Mouse (Mus musculus) right cerebral cortex, adult 2 months (tissue): ENCODE data around the gene Urad.

Source experiments
- DNase-seq, 2 experiments: peaks; one replicate each; pipeline ENCODE4 v3.0.0; 2021 to 2022; ENCODE audit warnings: low spot score in 2 of 2

Gene Urad

DNA sequence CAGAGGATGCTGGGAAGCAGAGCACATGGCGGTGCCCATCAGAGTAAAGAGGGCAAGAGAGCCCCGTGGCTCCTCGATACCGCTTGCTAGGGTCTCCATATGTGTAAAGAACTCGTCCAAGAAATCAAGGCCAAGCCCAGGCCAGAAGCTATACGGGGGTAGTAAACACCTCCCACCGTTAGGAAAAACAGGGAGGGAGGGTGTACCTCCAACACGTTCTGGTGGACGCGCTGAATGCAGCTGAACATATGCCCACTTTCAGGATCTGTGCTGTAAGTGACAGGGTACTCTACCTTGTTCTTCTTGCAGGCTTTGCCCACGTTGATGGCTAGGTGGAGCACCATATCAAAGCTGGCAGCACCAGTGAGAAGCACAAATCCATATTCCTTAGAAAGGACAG lies 3.7 kb upstream of the Urad start:
- DNase-seq, result no peak

DNA sequence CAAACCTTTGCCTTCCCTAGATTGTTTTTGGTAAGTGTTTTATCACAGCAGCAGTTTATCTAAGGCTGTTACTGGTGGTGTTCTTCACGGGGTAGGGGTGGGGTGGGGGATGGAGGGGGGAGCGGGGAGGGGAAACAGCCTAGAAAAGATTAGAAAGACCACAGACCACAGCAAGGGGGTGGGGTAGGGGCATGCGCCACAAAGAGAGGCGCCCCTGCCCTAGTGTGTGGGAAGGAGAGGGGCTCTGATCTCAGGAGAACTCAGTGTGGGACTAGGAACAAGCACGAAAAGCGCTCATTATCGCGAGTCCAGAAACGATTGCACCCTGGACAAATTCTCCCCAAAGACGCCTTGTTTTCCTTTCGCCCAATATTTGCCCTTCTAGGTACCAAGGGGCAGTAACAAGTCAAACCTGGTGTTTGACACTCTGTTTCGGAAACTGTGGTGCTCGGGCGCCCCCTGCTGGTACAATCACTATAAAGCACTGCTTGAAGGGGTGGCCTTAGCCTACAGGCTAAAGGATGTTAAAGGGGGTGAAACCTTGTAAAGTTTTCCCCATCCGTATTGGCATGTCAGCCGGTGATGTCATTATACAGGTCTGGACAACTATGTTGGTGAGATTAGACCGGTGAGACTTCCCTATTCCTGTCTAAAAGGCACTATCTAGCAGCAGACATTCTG lies 1.1 kb upstream of the Urad start:
- DNase-seq, result peak; percentile 68 to 73

DNA sequence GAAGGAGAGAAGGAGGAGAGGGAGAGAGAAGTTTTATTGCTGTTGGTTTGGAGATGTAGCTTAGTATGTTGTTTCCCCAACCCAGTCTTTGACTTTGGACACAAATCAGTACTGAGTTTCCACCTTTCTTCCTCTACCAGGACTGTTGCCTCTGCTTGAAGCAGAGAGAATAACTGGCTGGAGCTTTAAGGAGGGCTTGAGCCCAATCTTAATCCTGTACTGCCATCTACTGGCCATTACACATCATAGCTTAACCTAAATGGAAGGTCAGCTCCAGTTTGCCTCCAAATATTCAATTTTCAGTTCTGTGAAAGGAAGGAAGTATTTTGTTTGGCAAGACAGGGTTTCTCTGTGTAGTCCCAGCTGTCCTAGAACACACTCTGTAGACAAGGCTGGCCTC lies 2.6 kb downstream of the Urad start:
- DNase-seq, result no peak

DNA sequence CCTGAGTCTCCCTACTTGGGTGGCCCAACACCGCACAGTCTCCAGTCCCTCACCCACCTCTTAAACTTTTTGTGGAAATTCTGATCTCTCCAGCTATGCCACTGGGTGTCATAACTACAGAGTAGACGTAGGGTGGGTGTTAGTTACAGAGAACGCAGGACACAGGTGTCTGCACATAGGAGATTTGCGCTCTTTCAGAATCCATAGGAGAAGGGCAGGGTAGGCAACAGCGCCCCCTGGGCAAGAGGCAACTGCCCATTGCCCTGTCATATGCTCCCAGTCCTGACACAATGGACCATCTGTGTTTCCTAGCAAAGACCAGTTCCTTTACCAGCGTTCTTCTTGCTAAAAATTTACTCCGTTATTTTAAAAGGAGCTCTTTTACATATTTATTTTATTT lies 4.2 kb downstream of the Urad start:
- DNase-seq, result no peak

DNA sequence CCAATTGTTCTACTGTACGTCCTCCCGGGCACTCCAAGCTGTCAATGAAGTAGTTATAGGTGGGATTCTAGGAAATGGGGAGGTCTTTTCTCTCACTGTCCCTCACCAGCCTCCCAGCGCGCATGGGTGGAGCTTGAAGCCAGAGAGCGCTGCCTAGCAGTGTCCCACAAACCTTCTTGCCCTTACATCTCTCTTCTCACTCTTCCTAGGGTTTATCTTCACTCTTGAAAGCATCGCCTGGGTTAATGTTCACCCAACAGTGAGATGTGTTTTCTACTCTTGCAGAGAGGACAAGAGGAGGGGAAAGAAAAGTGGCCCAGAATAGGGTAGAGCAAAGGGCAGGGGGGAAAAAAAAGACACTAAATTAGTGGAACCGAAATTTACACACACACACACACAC lies 4.9 kb downstream of the Urad start:
- DNase-seq, result no peak

DNA sequence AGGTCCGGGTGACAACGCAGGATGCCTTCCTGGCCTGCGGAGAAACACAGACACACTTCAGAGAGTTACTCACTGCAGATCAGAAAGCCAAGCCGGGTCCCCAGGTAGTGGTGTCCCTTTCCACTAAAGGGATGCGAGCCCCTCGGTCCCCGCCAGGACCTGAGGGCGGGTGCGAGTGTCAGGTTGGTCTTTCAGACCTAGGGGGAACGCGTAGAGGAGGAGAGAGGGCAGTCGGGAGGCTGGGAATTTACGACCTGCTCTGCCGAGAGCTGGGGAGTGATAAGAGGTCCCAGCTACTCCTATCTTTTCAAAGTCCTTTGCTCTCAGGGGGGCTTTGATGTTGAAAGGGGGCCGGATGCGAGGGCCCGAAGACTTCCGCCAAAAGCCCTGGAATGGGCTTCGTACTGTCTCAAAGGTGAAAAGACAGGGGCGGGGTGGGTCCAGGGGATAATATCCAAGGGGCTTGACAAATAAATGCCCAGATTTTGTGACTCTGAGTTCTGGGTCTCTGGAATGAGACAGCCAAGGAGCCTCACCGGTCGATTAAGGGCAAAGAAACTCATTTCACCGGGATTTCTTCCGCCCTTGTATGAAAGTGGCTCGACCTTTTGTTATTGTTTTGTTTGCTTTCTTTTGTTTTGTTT lies 6.7 kb downstream of the Urad start:
- DNase-seq, result no peak

DNA sequence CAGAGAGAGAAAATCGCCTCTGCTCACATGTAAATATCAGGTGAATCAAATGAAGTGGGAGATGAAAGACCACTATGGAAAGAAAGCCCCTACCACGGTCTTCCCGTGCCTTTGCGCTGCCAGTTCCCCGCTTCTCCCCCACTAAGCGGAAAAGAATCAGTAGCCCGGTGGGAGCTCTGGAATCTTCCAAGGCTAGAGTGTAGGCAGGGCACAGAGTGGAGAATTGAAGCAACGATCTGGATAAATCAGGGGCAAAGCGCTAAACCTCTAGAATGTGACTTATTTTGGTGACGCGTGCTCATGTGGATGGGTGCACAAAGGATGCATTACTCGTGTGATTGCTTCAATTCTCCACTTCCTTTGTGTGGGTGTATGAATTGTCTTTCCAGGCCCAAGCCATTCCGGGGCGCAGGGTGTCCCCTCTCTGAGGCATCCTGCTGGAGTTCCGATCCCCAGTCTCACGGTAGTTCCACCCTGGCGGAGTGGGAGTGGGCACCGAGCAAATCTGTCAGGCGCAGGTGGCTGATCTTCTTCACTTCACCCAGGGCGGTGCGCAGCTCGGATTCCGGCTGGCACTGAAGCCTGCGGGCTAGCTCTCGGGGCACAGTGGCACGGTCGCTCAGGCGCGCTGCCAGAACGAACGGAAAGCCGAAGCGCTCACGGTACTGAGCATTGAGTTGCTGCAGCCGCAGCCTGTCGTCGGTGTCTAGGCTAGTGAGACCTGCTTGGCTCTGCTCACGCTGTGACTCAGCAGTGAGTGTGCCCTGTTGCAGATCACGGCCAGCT lies 7.4 kb downstream of the Urad start:
- no peak for DNase-seq

DNA sequence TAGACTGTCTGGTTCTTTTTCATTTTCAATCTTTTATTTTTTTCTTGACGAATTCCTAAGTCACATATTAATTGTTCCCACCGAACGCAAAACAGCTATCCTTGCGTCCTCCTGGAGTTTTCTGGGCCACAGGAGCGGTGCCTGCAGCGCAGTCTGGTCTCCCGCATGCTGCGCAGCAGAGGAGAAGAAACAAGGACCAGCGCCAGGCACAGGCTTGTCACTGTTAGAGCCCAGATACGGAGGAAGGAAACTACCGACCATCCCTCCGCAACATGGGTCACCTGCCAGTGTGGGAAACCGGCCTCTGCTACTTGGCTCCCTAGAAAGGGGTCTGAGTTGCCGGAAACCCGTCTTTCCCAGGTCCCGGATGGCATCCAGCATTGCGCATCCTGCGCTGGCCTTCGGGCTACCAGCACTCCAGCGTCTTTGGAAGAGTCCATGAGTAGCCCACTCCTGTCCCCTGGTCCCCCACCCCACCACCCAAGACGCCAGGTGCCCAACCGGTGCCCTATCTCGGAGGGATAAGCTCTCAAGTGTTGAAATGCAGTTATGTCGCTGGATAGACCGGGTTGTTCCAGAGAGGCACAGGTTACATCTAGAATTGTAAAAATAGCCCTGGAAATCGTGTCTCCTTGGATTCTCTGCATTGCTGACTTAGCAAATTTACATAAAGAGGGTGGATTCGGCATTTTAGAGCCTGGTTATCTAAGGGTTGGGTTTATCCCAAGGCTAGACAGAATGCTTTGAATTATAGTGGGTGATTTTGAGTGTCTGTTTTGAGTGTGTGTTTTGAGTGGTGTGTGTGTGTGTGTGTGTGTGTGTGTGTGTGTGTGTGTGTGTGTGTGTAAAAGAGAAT lies 9.2 kb downstream of the Urad start:
- DNase-seq, result no peak

DNA sequence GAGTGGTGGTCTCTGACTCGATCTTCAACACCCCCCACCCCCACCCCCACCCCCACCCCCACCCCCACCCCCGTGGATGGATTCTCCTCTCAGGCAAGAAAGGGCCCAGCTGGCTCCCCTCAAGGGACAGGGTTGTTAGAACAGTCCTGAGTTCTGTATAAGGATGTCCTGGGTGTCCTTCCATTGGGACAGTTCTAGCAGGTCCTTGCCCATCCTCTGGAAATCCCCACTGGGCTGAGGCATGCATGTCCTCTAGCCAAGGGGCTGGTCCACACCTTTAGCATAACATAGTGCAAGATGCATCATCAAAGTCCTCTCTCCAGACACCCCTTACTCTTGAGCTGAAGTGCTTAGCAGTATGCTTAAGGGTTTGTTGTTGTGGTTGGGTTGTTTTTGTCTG lies 12.5 kb downstream of the Urad start:
- DNase-seq, result no peak

DNA sequence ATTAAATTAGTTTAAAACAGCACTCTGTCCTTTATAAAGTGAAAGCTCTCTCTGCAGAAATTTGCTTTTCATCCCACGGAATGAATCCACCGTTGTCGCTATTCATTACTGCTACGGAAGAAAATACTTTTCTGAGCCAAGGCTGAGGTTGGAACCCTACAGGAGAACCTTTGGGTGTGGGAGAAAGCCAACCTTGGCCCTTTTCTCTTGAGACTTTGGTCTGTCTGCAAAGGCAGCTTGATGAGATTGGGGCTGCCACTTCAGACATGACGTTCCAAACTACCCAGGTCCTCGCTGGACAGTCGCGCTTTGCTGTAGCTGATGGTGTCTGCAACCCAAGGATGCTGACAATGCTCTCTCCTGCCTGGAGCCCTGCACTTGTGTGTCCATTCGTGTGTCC lies 13.8 kb downstream of the Urad start:
- no peak for DNase-seq

DNA sequence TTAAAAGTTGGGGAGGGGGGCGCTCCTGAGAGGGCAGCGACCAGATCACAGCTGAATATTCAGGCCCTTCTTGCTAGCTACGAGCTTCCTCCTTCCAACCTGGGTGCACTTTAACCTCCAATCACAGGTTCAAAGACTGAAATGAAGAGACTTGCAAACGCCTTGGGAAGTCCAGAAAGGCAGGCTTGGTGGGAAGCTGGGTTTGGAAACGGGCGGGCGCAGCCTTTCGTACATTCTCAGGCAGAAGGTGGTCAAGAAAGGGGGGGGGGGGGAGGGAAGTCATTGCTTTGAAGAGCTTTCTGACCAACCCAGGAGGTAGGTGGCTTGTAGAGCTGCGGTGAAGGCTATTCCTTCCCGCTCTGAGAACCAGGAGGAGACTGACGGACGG lies 14.8 kb downstream of the Urad start:
- no peak for DNase-seq

DNA sequence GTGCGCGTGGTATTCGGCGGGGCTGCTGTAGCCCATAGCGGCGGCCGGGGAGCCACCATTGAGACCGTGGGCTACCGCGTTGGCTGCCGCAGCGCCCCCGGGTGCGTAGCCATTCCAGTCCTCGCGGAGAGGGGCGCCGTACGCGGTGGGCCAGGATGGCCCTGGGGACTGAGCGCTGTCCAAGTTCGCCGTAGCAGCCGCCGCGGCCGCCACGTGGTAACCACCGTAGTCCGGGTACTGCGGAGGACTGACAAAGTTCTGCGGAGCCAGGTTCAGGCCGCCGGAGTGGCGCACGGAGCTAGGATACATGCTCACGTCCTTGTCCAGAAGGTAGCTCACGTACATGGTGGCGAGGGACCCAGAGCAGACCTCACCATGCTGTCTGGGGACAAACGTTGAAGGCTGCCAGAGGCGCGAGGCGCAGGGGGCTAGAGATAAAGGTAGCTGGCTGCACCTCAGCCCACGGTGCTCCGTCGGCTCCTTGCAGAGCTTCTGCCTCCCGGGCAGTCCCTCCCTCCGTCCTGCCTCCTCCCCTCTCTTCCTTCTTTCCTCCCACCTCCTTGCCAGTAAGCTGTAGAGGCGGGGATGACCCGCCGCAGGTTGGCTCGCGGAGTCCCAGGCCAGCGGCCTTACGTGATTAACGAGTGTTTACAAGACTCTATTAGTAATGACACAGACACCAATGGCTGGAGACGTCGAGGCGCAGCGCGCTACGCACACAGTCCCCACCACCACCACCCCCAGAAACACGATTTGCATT lies 15.4 kb downstream of the Urad start, which contains the start of gene Cdx2:
TSS of gene Cdx2 (minus strand) at position 633 of the 760 bp plus-strand sequence.
- no peak for DNase-seq

DNA sequence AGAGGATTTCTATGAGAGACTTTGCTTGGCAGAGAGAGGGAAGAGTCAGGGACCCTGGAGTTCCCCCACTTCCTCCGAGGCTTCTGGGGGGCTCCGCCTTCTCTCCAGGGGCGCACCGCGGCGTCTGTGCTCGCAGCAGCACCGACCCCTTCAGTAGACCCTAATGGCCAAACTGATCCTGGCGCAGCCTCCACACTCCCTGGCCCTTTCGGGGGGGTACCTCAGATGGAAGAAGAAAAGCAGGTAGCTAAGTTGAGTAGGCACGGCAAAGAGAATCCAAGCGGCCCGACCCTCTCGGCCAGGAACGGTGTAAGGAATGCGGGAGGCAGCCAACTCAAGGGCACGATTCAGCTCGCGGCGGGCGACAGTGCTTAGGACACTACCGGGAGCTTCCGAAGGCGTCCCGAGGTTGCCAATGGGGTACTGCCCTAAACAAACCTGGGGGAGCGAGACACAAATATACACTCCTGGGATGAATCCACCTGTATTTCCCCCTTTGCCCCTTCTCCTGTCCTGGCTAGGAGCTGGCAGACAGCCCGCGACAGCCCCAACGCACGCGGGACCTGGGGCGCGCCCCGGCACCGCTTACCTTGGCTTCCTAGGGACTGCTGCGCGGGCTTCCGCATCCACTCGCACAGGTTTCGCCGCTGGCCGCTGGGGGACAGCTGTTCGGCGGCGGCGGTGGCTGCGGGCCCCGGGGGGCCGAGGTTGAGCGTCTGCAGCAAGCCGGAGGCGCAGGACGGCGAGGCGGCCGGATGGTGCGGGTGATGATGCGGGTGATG lies 16.2 kb downstream of the Urad start:
- DNase-seq, result no peak

DNA sequence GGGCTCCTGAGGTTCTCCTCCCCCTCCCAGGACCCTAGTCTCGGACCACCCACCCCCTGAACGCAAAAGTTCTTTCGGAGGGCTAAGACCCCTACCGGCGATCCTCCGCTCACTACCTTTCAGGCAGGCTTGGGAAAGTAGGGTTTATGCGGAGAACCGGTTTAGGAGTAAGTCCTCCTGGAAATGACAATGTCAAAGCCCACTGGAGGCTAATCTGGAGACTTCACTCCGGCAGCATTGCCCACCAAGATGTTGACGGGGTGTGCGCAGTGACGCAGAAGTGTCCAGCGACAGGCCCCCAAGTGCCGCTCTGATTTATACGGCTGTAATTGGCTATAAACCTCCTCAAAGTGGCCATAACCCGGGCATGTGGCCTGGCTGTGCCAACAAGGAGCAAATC lies 17.1 kb downstream of the Urad start:
- no peak for DNase-seq

DNA sequence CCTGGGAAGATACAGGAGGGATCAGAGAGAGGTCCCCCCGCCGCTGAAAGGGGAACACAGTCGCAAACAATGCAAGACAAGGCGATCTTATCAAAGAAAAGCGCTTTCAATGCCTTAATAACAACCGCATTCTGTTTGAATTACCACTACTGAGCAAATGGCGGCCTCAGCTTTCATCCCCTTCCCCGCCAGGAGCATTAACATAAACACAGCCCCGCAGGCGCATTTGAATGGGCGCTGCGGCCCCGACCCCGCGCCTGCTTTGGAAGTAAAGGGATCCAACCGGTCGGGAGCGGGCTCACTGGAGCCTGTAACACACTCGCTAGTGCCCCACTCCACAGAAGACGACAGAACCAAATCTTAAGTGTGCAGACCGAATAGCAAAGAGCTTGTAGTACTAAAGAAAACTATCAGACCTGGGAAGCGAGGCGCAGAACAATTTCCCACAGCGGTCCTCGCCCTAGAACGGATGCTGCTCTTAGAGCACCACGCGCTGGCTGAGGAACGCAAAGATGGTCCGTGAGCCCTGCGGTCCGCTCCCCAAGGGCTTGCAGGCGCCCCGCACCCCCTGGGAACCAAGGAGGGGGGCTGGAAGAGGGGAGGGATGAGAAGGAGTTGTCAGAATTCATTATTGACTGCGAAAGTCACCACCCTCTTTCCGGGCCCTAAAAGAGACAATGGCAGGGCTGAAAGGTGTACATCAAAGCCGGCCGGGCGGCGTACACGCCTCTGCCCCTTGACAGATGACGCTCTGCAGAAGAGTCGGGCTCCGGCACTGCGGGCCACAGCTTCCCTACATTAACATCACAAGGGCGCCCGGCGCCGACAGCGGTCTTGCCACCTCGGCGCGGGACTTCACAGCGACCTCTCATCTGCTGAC lies 17.7 kb downstream of the Urad start:
- DNase-seq, result no peak

DNA sequence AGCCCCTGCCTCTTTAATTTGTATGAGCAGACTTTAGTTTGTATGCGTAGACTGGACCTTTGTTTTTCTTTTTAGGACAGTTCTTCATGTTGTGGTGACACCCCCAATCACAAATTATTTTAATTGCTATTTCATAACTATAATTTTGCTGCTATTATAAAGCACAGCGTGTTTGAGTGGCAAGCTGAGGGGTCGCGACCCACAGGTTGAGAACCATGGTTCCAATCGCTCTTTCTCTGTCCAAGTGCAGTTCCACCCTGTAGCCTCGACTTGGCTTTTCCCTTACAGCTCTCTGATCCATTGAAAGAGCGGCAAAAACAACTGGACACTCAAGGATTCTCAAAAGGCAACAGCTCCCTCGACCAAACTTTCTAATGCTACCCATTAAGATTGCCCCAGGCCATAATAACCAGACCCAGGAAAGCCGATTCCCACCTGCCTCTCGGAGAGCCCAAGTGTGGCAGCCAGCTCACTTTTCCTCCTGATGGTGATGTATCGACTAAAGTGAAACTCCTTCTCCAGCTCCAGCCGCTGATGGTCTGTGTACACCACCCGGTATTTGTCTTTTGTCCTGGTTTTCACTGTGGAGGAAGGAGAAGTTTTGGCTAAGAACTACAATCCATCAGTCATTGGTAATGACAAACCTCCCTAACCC lies 19.4 kb downstream of the Urad start:
- DNase-seq, result no peak

DNA sequence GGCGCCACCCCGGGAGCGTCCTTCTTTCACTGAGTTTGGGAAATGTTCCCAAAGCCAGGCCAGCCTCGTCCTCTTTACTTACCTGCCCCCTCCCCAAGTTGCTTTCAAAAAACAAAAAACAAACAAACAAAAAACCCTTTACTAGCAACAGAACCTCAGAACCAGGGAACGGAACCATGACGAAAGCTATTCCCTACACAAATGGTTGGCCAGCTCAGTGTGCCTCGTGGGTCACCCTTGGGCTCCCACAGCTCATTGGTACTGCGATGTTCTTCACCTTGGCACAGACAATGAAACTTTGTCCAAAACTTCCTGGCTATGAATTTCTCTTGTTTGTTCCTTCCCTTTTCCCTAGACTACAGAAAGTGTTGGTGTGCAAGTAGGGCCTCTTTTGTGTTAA lies 20.1 kb downstream of the Urad start:
- DNase-seq, result no peak

DNA sequence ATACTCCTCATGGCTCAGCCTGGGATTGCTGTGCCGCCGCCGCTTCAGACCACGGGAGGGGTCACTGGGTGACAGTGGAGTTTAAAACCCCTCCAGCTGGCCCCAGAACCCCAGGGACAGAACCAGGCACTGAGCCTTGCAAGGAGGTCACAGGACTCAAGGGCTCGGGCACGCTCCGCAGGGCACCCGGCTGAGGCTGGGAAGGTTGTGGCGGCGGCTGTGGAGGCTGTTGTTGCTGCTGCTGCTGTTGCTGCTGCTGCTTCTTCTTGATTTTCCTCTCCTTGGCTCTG lies 20.5 kb downstream of the Urad start:
- no peak for DNase-seq
